Mouse (Mus musculus) erythroblast, embryonic 14.5 days (primary cell): ENCODE results near the gene Inpp4b.

Experiments
- GATA1 ChIP-seq: IDR thresholded peaks from 2 replicates; pipeline ENCODE4 v1.6.1; 2012; ENCODE audit warnings: low read length, inconsistent platforms, mixed read lengths
- TAL1 ChIP-seq: IDR thresholded peaks from 3 replicates; pipeline ENCODE4 v1.6.1; 2012; ENCODE audit warnings: low read length, inconsistent platforms, mixed read lengths

DNA sequence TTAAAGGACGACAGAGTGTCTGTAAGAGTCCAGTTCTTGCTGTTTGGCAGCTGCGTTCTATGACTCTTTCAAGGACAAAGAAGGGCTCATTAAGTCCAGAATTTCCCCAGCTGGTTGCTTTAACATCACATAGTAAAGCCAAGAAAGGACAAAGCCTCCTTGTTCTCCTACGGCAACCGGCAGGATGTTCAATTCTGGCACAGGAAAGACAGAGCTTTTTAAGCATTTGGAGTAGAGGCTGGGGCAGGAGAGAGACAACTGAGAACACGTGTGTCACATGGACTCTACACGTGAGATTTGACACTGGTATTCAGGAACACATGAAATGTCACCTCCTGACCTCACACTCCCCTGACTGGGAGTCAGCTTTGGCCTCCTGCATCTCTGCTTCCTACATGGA lies 109.7 kb downstream of the Inpp4b start:
- TF ChIP-seq GATA1 (no peak), TAL1 (no peak)
